Mouse (Mus musculus) heart, adult 2 months (tissue): ENCODE results near the gene Dupd1.

Source experiments
- CTCF ChIP-seq: fragments of 200-600 bp; IDR thresholded peaks from 2 replicates; pipeline ENCODE4 v1.8.1; 2022; ENCODE audit warnings: antibody characterized with exemption, mild to moderate bottlenecking, moderate library complexity
- EP300 ChIP-seq: fragments of 200-500 bp; IDR thresholded peaks from 2 replicates; pipeline ENCODE4 v1.6.1; 2011; ENCODE audit warnings: low read depth, low read length, control low read depth; ENCODE audit not compliant: insufficient read depth
- POLR2A ChIP-seq: fragments of 200-500 bp; IDR thresholded peaks from 2 replicates; pipeline ENCODE4 v1.6.1; 2011; ENCODE audit warnings: mild to moderate bottlenecking, low read depth, low read length, control low read depth; ENCODE audit not compliant: insufficient read depth

GRCm38 (mm10) chr14:21705462-21705861, 8.9 kb downstream of the Dupd1 start:
- no peak for TF ChIP-seq CTCF
- no peak for TF ChIP-seq POLR2A
- TF ChIP-seq EP300: no peak
